Mouse (Mus musculus): ENCODE data around the gene Prkar1b.

The Prkar1b gene

GRCm38 (mm10) chr5:138997171-138997788 is 152.5 kb downstream of the Prkar1b start, which contains the start of gene Pdgfa:
TSS of gene Pdgfa (minus strand) at chr5:138997370.
- no peak for DNase-seq (ENCODE audit: low spot score)

DNA sequence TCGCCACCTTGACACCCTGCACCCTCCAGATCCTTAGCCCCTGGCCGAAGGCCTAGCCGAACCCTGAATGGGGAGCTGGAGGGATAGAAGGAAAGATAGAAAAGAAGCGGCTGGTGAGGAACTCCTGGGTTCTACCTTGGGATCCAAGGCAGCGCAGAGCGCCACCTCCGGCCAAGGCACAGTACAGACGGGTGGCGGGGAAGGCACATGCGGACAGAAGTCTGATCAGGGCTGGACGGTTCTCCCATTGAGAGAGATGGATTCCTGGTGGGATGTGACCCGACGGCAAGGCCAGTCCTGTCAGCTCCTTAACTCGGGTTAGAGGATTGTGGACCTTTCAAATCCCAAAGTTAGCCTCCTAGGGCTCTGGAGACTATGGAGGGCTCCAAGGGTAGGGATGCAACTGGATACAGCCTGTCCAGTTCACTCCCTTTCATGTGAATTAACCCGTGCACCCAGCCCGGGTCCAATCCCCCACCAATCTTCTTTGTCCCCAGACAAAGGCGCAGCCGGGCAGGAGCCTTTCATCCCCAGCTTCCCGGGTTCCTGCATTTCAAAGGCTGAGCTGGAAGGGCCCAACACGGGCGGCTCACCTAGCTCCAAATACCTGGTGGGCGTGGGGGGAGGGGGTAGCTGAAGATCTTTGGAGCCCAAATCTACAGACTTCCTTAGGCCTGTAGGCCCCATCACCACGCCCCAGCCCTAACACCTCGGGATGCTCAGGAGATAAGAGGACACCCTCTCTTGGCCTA is 153.3 kb downstream of the Prkar1b start:
- DNase-seq (ENCODE audit: low spot score), result no peak

DNA sequence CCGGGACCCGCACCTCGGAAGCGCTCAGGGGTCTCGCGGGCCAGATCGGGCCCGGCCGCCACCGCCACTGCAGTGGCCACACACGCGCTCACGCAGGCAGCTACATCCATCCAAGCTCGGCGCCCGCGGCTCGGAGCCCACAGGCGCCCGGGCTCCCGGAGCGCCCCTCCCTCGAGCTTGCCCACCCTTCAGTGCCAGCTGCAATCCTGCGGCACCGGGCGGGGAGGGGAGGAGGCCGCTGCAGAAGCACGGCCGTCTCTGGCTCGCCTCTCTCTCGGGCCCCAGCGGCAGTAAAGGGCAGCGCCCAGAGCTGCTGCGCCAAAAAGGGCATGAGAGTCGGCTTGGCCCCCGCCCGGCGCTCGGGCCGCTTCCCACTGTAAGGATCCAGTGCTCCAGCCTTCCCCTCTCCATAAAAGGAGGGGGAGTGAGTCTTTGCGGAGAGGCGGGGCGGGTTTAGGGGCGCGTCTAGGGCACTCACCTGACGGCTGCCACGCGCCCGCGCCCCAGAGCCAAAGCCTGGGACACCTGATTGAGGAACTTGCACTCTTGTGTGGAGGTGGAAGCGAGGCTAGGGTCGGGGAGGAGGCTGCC is 154.0 kb downstream of the Prkar1b start:
- peak; percentile 61 for DNase-seq (ENCODE audit: low spot score)

DNA sequence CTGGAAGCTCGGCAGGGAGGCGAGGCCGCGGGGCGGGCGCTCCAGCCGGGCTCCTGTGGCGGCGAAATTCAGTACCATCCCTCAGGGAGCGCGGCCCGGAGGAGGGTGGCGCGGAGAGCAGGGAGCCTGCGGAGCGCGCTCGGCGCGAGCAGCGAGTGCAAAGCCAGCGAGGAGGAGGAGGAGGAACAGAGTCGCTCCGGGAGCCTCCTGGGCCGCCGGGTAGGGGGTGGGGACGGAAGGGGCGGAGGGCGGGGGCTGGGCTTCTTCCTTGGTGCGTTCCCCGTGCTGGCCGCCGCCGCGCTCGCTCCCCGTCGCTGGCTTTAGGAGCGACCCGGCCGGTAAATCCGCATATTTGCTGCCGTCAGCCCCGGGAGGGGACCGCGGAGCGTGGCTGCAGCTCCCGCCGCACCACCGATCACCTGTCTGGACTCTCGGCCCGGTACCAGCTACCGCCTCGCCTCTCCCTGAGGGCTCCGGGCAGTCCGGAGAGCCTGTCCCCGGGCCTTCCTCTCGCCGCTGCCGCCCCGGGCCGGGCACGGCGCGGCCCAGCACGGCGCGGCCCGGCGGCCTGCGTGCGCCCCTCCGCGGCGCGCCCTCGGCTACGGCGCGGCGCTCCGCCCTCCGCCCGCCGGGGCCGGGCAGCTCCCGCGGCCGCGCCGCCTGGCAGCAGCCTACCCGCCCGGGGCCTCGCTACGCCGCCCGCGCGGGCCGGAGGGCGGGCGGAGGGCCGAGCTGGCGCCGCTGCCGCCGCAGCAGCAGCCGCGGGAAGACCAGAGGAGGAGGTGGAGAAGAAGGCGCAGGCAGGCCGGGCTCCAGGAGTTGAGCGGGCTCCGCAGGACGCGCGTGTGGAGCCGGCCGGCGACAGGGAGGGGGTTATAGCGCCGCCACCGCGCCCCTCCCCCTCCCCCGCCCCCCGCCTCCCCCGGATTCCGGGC is 154.7 kb downstream of the Prkar1b start:
- no peak for DNase-seq (ENCODE audit: low spot score)

- no peak for DNase-seq (ENCODE audit: low spot score)
Observed at GRCm38 (mm10) chr5:138994108-138994785, 155.6 kb downstream of the Prkar1b start.

- DNase-seq (ENCODE audit: low spot score), result no peak
Observed at GRCm38 (mm10) chr5:138993371-138994107, 156.3 kb downstream of the Prkar1b start.

DNA sequence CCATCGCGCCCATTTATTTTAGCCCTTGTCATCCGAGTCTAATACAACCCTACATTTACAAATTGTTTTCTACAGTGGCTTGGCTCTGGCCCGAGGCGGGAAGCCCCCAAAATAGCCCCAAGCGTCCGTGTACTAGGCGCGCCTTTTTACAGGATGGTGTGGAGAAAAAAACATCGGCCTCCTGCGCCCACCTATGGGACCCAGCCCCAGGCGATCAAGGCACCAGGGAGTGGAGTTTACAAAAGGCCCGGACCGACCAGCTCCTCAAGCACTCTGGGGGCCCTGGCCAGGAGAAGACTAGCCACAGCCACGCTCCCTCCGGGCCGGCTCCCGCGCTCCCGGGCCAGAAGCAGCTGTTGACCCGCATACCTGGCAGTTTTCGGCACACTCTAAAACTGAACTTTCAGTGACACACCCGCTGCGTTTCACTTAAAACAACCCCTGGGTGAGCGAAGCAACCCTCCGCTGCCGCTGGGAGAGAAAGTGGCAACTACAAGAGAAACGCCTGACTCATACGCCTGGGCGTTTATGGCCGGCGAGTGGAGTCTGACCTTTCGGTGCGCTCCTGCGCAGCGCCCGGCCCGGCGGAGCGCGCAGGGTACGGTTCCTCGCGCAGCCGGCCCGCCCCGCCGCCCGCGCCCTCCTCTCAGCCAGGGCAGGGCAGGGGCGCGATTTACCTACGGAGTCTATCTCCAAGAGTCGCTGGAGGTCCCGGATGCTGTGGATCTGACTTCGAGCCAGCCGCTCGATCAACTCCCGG is 157.0 kb downstream of the Prkar1b start:
- no peak for DNase-seq (ENCODE audit: low spot score)

- no peak for DNase-seq (ENCODE audit: low spot score)
Observed at GRCm38 (mm10) chr5:138991734-138992133, 158.1 kb downstream of the Prkar1b start.

GRCm38 (mm10) chr5:138990659-138991380 is 159.0 kb downstream of the Prkar1b start:
- DNase-seq (ENCODE audit: low spot score), result no peak

- no peak for DNase-seq (ENCODE audit: low spot score)
Observed at GRCm38 (mm10) chr5:138989567-138989966, 160.2 kb downstream of the Prkar1b start.

DNA sequence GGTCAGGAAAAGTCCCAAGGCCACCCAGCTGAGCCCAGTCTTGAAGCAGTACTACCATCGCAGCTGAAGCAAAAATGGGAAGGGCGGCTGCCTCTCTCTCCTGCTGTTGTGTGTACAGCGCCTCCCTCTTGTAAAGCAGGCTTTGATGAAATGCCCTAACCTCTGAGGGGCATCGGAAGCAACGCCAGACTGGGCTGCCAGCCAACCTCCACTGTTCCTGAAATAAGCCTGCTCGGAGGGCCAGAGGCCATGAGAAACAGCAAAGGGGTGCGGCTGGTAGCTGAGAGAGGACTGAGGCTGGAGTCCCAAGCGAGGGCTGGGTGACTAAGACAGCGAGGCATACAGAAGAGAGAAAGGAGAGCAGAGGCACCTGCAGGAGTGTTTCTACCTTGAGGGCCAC is 161.0 kb downstream of the Prkar1b start:
- DNase-seq (ENCODE audit: low spot score), result no peak

GRCm38 (mm10) chr5:138987994-138988393 is 161.8 kb downstream of the Prkar1b start:
- no peak for DNase-seq (ENCODE audit: low spot score)

GRCm38 (mm10) chr5:138981921-138982320 is 167.9 kb downstream of the Prkar1b start:
- no peak for DNase-seq (ENCODE audit: low spot score)

GRCm38 (mm10) chr5:138980608-138981007 is 169.2 kb downstream of the Prkar1b start:
- DNase-seq (ENCODE audit: low spot score), result no peak

DNA sequence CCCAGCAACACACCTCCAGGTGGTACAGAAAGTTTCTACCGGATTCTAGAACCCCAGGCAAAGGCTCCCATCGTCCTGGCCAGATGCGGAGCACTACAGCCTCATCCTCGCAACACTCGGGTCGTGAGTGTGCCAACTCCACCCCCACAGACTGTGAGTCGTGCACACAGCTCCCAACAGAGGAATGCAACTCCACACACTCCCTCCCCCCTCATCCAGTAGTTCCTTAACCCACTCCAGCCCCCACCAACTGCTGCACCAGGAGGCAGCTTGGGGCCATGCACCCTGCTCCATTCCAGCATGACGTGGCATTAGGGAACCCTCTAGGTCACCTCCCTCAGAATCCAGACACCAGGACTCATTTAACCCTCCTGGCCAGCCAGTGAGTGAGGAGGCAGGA is 170.0 kb downstream of the Prkar1b start:
- DNase-seq (ENCODE audit: low spot score), result no peak

- no peak for DNase-seq (ENCODE audit: low spot score)
Observed at GRCm38 (mm10) chr5:138977759-138978158, 172.0 kb downstream of the Prkar1b start.

DNA sequence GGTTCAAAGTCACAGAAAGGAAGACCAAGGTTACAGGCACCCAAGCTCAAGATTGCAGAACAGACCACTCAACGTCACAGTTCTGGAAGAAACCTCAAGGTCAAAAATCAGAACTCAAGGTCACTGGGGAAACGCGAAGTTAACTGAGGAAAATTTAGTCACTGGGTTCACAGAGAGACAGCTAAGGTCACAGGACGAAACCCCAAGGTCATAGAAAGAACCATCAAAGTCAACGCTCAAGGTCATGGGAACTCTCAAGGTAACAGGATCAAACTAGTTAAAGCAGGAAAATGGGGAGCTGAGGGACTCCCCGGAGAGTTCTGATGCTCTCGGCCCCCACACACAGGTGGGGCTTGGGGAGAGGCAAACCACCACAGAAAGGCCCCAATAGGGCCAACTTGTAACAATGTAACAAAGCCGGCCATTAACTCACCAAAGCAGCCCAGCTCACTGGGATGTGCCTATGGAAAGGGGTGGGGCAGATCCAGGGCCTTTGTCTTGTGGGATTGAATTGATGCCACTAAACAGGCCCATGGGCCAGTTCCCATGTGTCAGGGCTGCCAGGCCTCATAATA is 174.8 kb downstream of the Prkar1b start:
- no peak for DNase-seq (ENCODE audit: low spot score)

DNA sequence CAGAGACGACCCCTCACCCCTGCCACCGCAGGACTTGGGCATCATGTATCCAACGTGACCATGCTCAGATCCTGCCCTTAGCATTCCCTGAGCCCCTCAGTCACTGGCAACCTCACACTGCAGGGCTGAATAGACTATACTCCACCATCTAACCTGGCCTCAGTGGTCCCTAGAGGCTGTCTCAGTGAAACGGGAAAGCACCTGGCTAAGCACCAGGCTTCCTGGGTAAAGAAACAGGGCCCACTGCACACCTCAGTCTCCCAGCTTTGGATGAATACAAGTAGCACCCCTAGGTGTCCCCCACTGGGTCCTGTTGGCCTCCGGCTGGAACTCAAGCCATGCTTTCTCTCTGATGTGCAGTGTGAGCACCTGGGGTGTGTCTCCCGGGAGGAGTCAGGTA is 176.3 kb downstream of the Prkar1b start:
- no peak for DNase-seq (ENCODE audit: low spot score)

DNA sequence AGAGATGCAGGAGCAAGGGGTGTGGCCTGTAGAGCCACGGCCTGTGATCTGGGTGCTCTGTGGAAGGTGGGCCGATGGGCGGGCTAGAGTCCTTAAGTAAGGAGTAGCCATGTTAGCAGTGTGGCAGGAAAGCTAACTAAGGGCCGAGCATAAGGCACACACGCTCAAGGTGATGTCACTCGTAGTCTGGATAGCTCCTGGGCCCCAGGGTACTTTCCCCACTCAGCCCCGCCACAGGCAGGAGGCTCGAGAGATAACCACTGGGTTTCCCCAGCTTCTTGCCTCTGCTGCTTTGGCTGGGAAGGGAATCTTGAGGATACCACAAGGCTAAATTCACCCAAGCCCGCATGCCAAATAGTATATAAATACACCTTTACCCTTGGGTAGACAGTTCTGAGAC is 178.4 kb downstream of the Prkar1b start:
- no peak for DNase-seq (ENCODE audit: low spot score)
